Mouse (Mus musculus): ENCODE measurements at regions not wholly inside any gene's neighbourhood (a gene's known extent, or its start where the extent isn't known, plus 50 kb on each side); places are given as distances from the start of the nearest gene placed in this dataset.

DNA sequence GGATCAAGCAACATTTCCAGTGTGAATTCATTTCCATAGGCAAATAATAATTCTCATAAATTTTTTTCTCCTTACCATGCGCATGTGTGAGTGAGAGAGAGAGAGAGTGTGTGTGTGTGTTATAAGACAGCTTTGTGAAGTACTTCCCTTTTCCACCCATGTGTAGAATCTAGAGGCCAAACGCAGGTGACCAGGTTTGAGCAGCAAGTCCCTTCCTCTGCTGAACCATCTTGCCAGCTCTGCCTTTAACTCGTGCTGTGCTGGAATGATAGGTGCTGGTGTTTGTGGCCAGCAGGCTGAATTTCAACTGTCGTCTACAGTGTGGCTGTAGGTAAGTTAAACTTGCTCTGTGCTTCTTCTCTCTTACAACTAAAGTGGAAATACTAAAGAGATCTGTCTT lies 277.5 kb downstream of the Cog6 start:
- no peak overlapping the region for H3K9ac ChIP-seq (replicated peaks)
- no peak overlapping the region for H3K4me2 ChIP-seq (replicated peaks)
- no peak overlapping the region for H3K4me3 ChIP-seq
- no peaks in the 10 kb centered on the region for H3K27me3 ChIP-seq
- H3K36me3 ChIP-seq = no peaks in the 10 kb centered on the region
- peaks cover 16% of the 10 kb centered on the region for H3K4me1 ChIP-seq
- WGBS = 80% methylated on average over 4 of the region's 4 CpGs
- H3K27ac ChIP-seq (replicated peaks) = no peak overlapping the region
- ATAC-seq (replicated peaks) = no peak
- no peaks in the 10 kb centered on the region for H3K9me3 ChIP-seq

GRCm38 (mm10) chr3:52738386-52738785 lies 278.7 kb downstream of the Cog6 start:
- WGBS = 61% methylated on average over 5 of the region's 5 CpGs
- peaks cover 9% of the 10 kb centered on the region for H3K4me1 ChIP-seq
- no peak overlapping the region for H3K4me3 ChIP-seq
- H3K9ac ChIP-seq (replicated peaks) = no peak overlapping the region
- no peak for ATAC-seq (replicated peaks)
- H3K27ac ChIP-seq (replicated peaks) = no peak overlapping the region
- no peak overlapping the region for H3K4me2 ChIP-seq (replicated peaks)
- H3K27me3 ChIP-seq = no peaks in the 10 kb centered on the region
- H3K36me3 ChIP-seq = no peaks in the 10 kb centered on the region
- H3K9me3 ChIP-seq = no peaks in the 10 kb centered on the region

- H3K27me3 ChIP-seq = no peaks in the 10 kb centered on the region
- WGBS = 95% methylated on average over 7 of the region's 7 CpGs
- H3K27ac ChIP-seq (replicated peaks) = no peak overlapping the region
- H3K9ac ChIP-seq (replicated peaks) = no peak overlapping the region
- ATAC-seq (replicated peaks) = no peak
- no peak overlapping the region for H3K4me3 ChIP-seq
- peaks cover 9% of the 10 kb centered on the region for H3K4me1 ChIP-seq
- no peaks in the 10 kb centered on the region for H3K9me3 ChIP-seq
- no peak overlapping the region for H3K4me2 ChIP-seq (replicated peaks)
- no peaks in the 10 kb centered on the region for H3K36me3 ChIP-seq
These were observed 281.1 kb downstream of the Cog6 start for GRCm38 (mm10) chr3:52735939-52736338.

DNA sequence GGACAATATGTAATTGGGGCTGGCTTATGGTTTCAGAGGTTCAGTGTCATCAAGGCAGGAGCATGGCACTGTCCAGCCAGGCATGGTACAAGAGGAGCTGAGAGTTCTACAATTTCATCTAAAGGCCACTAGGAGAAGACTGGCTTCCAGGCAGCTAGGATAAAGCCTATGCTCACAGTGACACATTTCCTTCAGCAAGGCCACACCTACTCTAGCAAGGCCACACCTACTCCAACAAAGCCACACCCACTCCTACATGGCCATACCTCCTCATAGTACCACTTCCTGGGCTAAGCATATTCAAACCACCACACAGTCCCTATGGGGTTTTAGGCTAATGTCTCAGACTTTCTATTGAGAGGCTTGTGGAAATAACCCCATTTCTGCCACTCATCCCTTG lies 285.1 kb downstream of the Cog6 start:
- no peaks in the 10 kb centered on the region for H3K9me3 ChIP-seq
- H3K4me1 ChIP-seq = no peaks in the 10 kb centered on the region
- H3K27ac ChIP-seq (replicated peaks) = no peak overlapping the region
- no peak overlapping the region for H3K4me3 ChIP-seq
- no peak overlapping the region for H3K9ac ChIP-seq (replicated peaks)
- no peaks in the 10 kb centered on the region for H3K36me3 ChIP-seq
- no peaks in the 10 kb centered on the region for H3K27me3 ChIP-seq
- H3K4me2 ChIP-seq (replicated peaks) = no peak overlapping the region
- ATAC-seq (replicated peaks) = no peak

- WGBS = 89% methylated on average over 3 of the region's 3 CpGs
These were observed 285.5 kb downstream of the Cog6 start for GRCm38 (mm10) chr3:52731491-52731890.

GRCm38 (mm10) chr3:52729731-52730130 lies 287.3 kb downstream of the Cog6 start:
- Histone ChIP-seq H3K4me2 (replicated peaks) (no peak overlapping the region), H3K9me3 (no peaks in the 10 kb centered on the region), H3K9ac (replicated peaks) (no peak overlapping the region), H3K36me3 (no peaks in the 10 kb centered on the region), H3K27ac (replicated peaks) (no peak overlapping the region), H3K27me3 (no peaks in the 10 kb centered on the region), H3K4me3 (no peak overlapping the region), H3K4me1 (no peaks in the 10 kb centered on the region)
- no peak for ATAC-seq (replicated peaks)
- WGBS = 81% methylated on average over 3 of the region's 3 CpGs

More at GRCm38 (mm10) chr3:52731491-52731890, 285.5 kb downstream of the Cog6 start:
- no peak overlapping the region for H3K4me3 ChIP-seq
- H3K4me1 ChIP-seq = no peaks in the 10 kb centered on the region
- no peaks in the 10 kb centered on the region for H3K27me3 ChIP-seq
- H3K27ac ChIP-seq (replicated peaks) = no peak overlapping the region
- H3K4me2 ChIP-seq (replicated peaks) = no peak overlapping the region
- no peak for ATAC-seq (replicated peaks)
- no peak overlapping the region for H3K9ac ChIP-seq (replicated peaks)
- no peaks in the 10 kb centered on the region for H3K9me3 ChIP-seq
- H3K36me3 ChIP-seq = no peaks in the 10 kb centered on the region

- Histone ChIP-seq H3K9me3 (no peaks in the 10 kb centered on the region), H3K4me1 (no peaks in the 10 kb centered on the region), H3K36me3 (no peaks in the 10 kb centered on the region), H3K27ac (replicated peaks) (no peak overlapping the region), H3K27me3 (no peaks in the 10 kb centered on the region), H3K9ac (replicated peaks) (no peak overlapping the region), H3K4me2 (replicated peaks) (no peak overlapping the region), H3K4me3 (no peak overlapping the region)
- no peak for ATAC-seq (replicated peaks)
- WGBS = 82% methylated on average over 6 of the region's 6 CpGs
These were observed 288.2 kb downstream of the Cog6 start for GRCm38 (mm10) chr3:52728860-52729259.

DNA sequence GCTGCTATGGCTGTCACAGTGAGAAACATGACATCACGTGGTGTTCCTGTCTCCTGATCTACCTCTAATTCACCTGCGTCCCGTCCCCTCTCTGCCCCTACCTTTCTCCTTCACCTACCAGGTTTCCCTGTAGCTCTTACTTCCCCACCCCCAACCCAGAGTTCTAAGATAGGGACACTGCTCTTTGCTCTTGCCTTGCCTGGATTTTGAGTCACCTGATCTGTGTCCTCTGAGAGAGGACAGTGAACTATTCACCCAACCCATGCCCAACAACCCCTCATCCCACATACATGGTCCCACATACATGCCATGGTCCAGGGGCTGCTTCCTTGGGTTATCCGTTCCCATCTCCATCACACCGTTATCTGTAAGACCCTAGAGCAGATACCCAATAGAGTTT lies 288.6 kb downstream of the Cog6 start:
- H3K9ac ChIP-seq (replicated peaks) = no peak overlapping the region

GRCm38 (mm10) chr3:52724354-52724753 lies 292.7 kb downstream of the Cog6 start:
- no peak for ATAC-seq (replicated peaks)
- Histone ChIP-seq H3K4me3 (no peak overlapping the region), H3K9me3 (no peaks in the 10 kb centered on the region), H3K27ac (replicated peaks) (no peak overlapping the region), H3K36me3 (no peaks in the 10 kb centered on the region), H3K9ac (replicated peaks) (no peak overlapping the region), H3K27me3 (no peaks in the 10 kb centered on the region), H3K4me1 (no peaks in the 10 kb centered on the region), H3K4me2 (replicated peaks) (no peak overlapping the region)
- WGBS = 87% methylated on average over 3 of the region's 3 CpGs

More for the DNA sequence above, 288.6 kb downstream of the Cog6 start:
- no peak overlapping the region for H3K4me3 ChIP-seq
- ATAC-seq (replicated peaks) = no peak
- no peaks in the 10 kb centered on the region for H3K36me3 ChIP-seq
- H3K4me1 ChIP-seq = no peaks in the 10 kb centered on the region
- H3K9me3 ChIP-seq = no peaks in the 10 kb centered on the region
- H3K27me3 ChIP-seq = no peaks in the 10 kb centered on the region
- H3K27ac ChIP-seq (replicated peaks) = no peak overlapping the region
- no peak overlapping the region for H3K4me2 ChIP-seq (replicated peaks)
- 97% methylated on average over 5 of the region's 5 CpGs for WGBS

GRCm38 (mm10) chr3:52722946-52723345 lies 294.1 kb downstream of the Cog6 start:
- WGBS = 85% methylated on average over 2 of the region's 2 CpGs
- Histone ChIP-seq H3K27ac (replicated peaks) (no peak overlapping the region), H3K27me3 (no peaks in the 10 kb centered on the region), H3K9me3 (no peaks in the 10 kb centered on the region), H3K4me3 (no peak overlapping the region), H3K9ac (replicated peaks) (no peak overlapping the region), H3K4me2 (replicated peaks) (no peak overlapping the region), H3K4me1 (no peaks in the 10 kb centered on the region), H3K36me3 (no peaks in the 10 kb centered on the region)
- no peak for ATAC-seq (replicated peaks)

DNA sequence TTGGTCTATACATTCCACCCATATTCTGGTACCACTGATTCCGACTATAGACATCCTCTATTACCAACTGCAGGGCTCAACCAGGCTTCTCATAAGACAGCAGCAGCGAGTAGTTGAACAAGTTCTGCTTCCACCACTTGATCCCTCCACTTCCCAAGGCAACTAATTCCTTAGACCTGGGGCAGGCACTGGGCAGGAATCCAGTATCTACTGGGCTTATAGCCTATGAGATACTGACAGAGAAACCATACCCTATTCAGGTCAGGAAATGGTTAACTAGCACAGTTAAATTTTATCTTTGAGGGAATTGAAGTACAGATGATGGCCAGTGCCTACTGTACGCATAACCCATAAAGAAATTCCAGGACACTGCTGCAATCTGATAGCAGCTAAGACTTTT lies 297.9 kb downstream of the Cog6 start:
- Histone ChIP-seq H3K36me3 (no peaks in the 10 kb centered on the region), H3K9me3 (no peaks in the 10 kb centered on the region), H3K9ac (replicated peaks) (no peak overlapping the region), H3K4me1 (no peaks in the 10 kb centered on the region), H3K27ac (replicated peaks) (no peak overlapping the region), H3K4me3 (no peak overlapping the region), H3K4me2 (replicated peaks) (no peak overlapping the region), H3K27me3 (no peaks in the 10 kb centered on the region)
- WGBS = 90% methylated on average over 3 of the region's 3 CpGs
- no peak for ATAC-seq (replicated peaks)

GRCm38 (mm10) chr3:52717324-52717723 lies 299.7 kb downstream of the Cog6 start:
- ATAC-seq (replicated peaks) = no peak
- Histone ChIP-seq H3K36me3 (no peaks in the 10 kb centered on the region), H3K9ac (replicated peaks) (no peak overlapping the region), H3K4me1 (no peaks in the 10 kb centered on the region), H3K4me3 (no peak overlapping the region), H3K27me3 (no peaks in the 10 kb centered on the region), H3K4me2 (replicated peaks) (no peak overlapping the region), H3K9me3 (no peaks in the 10 kb centered on the region), H3K27ac (replicated peaks) (no peak overlapping the region)
- WGBS = 80% methylated on average over 5 of the region's 5 CpGs

DNA sequence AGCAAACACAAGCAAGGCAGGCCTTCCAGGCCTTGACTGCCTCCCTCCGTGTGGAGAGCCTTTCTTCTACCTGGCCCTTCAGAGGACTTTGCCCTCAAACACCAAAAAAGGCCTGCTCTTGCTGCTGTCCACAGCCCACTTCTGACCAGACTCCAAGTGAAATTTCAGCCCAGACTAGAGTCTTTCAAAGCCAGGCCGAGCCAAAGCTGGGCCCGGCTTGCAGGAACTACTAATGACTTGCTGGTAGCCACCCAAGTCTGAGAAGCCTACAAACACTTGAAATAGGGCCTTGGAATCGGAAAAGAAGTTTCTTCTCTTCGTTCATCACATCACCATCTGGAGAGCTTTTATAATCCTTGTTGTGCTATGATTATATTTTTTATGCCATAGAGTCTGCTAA lies 304.9 kb downstream of the Cog6 start:
- no peak for ATAC-seq (replicated peaks)
- no peak overlapping the region for H3K4me3 ChIP-seq
- 83% methylated on average over 5 of the region's 5 CpGs for WGBS
- no peak overlapping the region for H3K27ac ChIP-seq (replicated peaks)
- H3K27me3 ChIP-seq = no peaks in the 10 kb centered on the region
- no peaks in the 10 kb centered on the region for H3K9me3 ChIP-seq
- no peak overlapping the region for H3K4me2 ChIP-seq (replicated peaks)
- H3K36me3 ChIP-seq = no peaks in the 10 kb centered on the region
- no peak overlapping the region for H3K9ac ChIP-seq (replicated peaks)
- H3K4me1 ChIP-seq = no peaks in the 10 kb centered on the region

Data from forebrain, embryonic 15.5 days (tissue).